Mouse (Mus musculus) hindbrain, embryonic 10.5 days (tissue): ENCODE results near the gene Unc13b. TPM values are rescaled to one million over a fixed set of nuclear protein-coding genes. Genes with fewer than 3 reads are reported as not detected.
"Not testable (repeated sequence)": the region's sequence is repeated elsewhere in the genome, so short reads cannot be mapped to it uniquely, and the experiment has no call there.

ENCODE experiments used
- DNase-seq: peaks from one replicate; pipeline ENCODE4 v3.0.0-alpha.2; 2017; ENCODE audit warnings: low spot score
- H3K27ac ChIP-seq: fragments of 300-500 bp; sonication (generic); 2 replicates; pipeline ENCODE4 v1.5.1; 2016; ENCODE audit warnings: mild to moderate bottlenecking, moderate library complexity
- H3K27me3 ChIP-seq: fragments of 300-500 bp; sonication (generic); 2 replicates; pipeline ENCODE4 v1.6.1; 2016; ENCODE audit warnings: mild to moderate bottlenecking; ENCODE audit not compliant: poor library complexity, insufficient read depth, severe bottlenecking
- H3K36me3 ChIP-seq: fragments of 300-500 bp; sonication (generic); 2 replicates; pipeline ENCODE4 v1.6.1; 2016; ENCODE audit warnings: mild to moderate bottlenecking, moderate library complexity
- H3K4me1 ChIP-seq: fragments of 300-500 bp; sonication (generic); replicated peaks from 2 replicates; pipeline ENCODE4 v1.6.1; 2016; ENCODE audit warnings: mild to moderate bottlenecking
- H3K4me3 ChIP-seq: fragments of 300-500 bp; sonication (generic); 2 replicates; pipeline ENCODE4 v1.5.1; 2016; ENCODE audit warnings: mild to moderate bottlenecking, moderate library complexity
- H3K9me3 ChIP-seq: fragments of 300-500 bp; sonication (generic); 2 replicates; pipeline ENCODE4 v1.6.1; 2016; ENCODE audit warnings: mild to moderate bottlenecking, moderate library complexity
- WGBS: fragments of 180-500 bp; shearing (Covaris S2); methylation state at CpG from one replicate; pipeline ENCODE4 v1.1.7; 2016; 5-methylcytosine and 5-hydroxymethylcytosine counted together
- polyA plus RNA-seq: library from polyadenylated mRNA; unstranded; fragments of >200 nt; fragmentation: Nextera tagmentation; extraction: Ambion mirVana; gene quantifications from 2 replicates; pipeline ENCODE4 v1.2.1, GENCODE M21; 2016

The Unc13b gene
- polyA plus RNA-seq, 1 experiment from 2014 or later = 14.8 TPM

DNA sequence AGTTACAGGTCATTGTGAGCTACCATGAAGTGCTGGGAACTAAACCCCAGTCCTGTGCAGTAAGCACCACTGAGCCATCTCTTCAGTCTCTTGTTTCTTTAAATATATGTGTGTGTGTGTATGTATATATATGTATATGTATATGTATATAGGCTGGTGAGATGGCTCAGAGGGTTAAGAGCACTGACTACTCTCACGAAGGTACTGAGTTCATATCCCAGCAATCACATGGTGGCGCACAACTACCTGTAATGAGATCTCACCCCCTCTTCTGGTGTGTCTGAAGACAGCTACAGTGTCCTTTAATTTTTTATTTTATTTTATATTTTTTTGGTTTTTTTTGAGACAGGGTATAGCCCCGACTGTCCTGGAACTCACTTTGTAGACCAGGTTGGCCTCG is 6.7 kb downstream of the Unc13b start:
- no peak for DNase-seq
- Histone ChIP-seq H3K9me3 (no peaks in the 10 kb centered on the region), H3K27me3 (peaks cover 4% of the 10 kb centered on the region; the same call in 1 of the 2 replicates), H3K27ac (no peak overlapping the region), H3K4me1 (no peaks in the 10 kb centered on the region), H3K4me3 (no peak overlapping the region), H3K36me3 (no peaks in the 10 kb centered on the region)
- WGBS = 92% methylated on average over 4 of the region's 4 CpGs

GRCm38 (mm10) chr4:43074923-43075322 is 16.2 kb downstream of the Unc13b start:
- no peak overlapping the region for H3K4me3 ChIP-seq
- H3K27me3 ChIP-seq = no peaks in the 10 kb centered on the region
- H3K4me1 ChIP-seq = no peaks in the 10 kb centered on the region
- no peaks in the 10 kb centered on the region for H3K9me3 ChIP-seq
- DNase-seq = no peak
- H3K27ac ChIP-seq = no peak overlapping the region
- no peaks in the 10 kb centered on the region for H3K36me3 ChIP-seq

DNA sequence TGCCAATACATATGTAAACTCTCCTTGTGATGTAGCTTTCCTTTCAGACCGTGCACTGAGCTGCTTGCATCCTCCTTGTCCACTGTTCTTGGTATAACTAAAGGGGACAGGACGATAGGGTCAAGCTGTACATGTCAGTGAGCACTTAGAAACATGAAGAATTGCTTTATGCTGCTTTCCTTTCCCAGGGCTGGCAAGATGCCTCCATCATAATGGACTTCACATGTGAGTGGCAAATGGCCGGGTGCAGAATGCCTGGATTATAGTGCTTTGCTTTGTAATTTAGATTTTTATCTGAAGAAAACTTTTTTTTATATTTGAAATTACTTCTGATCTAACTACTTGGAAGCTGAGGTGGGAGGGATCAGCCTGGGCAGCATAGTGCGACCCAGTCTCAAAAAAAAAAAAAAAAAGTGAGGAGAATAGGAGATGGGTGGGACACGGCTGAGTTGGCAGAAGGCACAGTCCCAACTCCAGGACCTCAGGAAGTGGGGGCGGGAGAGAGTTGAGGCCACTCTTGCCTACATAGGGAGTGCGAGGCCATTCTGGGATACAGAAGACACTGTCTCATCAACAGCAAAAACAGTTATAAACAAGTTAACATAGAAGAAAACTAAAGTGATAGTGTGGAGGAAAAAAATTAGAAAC is 19.4 kb downstream of the Unc13b start:
- no peaks in the 10 kb centered on the region for H3K27me3 ChIP-seq
- no peaks in the 10 kb centered on the region for H3K36me3 ChIP-seq
- DNase-seq = no peak
- H3K4me1 ChIP-seq = no peaks in the 10 kb centered on the region
- no peak overlapping the region for H3K27ac ChIP-seq
- no peak overlapping the region for H3K4me3 ChIP-seq
- no peaks in the 10 kb centered on the region for H3K9me3 ChIP-seq
- WGBS = 74% methylated on average over 7 of the region's 7 CpGs

DNA sequence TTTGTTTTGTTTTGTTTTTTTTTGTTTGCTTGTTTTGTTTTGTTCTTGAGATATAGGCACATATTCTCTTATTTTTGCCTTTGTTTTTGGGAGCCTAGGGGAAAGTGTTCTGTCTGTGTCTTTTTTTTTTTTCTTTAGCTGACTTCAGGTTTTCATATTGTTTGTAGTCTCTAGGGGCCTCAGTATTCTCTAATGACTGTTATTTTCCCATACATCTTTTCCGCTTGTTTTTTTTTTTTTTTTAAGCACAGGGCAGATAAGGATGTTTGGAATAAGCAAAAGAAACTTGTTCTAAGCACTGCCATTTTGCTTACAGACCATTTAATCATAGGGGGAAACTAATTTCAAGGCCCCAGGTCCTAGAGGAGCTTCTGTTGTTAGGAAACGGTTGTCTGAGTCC is 23.7 kb downstream of the Unc13b start:
- Histone ChIP-seq H3K4me3 (no peak overlapping the region), H3K36me3 (no peaks in the 10 kb centered on the region), H3K4me1 (no peaks in the 10 kb centered on the region), H3K9me3 (no peaks in the 10 kb centered on the region), H3K27me3 (no peaks in the 10 kb centered on the region), H3K27ac (no peak overlapping the region)
- 80% methylated on average over 2 of the region's 2 CpGs for WGBS
- DNase-seq = no peak

- H3K36me3 ChIP-seq = no peaks in the 10 kb centered on the region
- no peaks in the 10 kb centered on the region for H3K4me1 ChIP-seq
- H3K27ac ChIP-seq = no peak overlapping the region
- no peak for DNase-seq
- 89% methylated on average over 2 of the region's 2 CpGs for WGBS
- H3K4me3 ChIP-seq = no peak overlapping the region
- H3K27me3 ChIP-seq = no peaks in the 10 kb centered on the region
- H3K9me3 ChIP-seq = no peaks in the 10 kb centered on the region
Measured at GRCm38 (mm10) chr4:43089950-43090349, 31.2 kb downstream of the Unc13b start.

GRCm38 (mm10) chr4:43091183-43091582 is 32.4 kb downstream of the Unc13b start:
- whole genome bisulfite sequencing = 86% methylated on average over 4 of the region's 4 CpGs
- no peak for DNase-seq

DNA sequence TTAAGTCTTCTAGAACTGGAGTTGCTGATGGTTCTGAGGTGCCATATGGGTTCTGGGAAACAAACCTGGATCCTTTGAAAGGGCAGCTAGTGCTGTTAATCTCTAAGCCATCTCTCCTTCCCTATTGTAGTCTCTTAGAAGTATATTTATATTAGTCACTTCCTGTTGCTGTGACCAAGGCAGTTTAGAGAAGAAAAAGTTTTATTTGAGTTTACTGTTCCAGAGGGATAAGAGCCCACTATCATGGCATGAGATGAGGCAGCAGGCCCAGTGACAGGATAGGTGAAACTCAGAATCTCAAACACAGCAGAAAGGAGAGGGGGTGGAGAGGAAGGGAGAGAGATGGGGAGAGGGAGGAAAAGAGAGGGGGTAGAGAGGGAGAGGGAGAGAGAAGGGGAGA is 54.7 kb downstream of the Unc13b start:
- Histone ChIP-seq H3K4me3 (no peak overlapping the region), H3K4me1 (no peaks in the 10 kb centered on the region), H3K27ac (no peak overlapping the region), H3K36me3 (0 out of 2 replicates have a peak, but pooled peaks cover 6% of the 10 kb centered on the region), H3K27me3 (no peaks in the 10 kb centered on the region), H3K9me3 (no peaks in the 10 kb centered on the region)
- no peak for DNase-seq

More at GRCm38 (mm10) chr4:43091183-43091582, 32.4 kb downstream of the Unc13b start:
- H3K36me3 ChIP-seq = no peaks in the 10 kb centered on the region
- H3K27ac ChIP-seq = no peak overlapping the region
- no peak overlapping the region for H3K4me3 ChIP-seq
- H3K27me3 ChIP-seq = no peaks in the 10 kb centered on the region
- no peaks in the 10 kb centered on the region for H3K4me1 ChIP-seq
- no peaks in the 10 kb centered on the region for H3K9me3 ChIP-seq

DNA sequence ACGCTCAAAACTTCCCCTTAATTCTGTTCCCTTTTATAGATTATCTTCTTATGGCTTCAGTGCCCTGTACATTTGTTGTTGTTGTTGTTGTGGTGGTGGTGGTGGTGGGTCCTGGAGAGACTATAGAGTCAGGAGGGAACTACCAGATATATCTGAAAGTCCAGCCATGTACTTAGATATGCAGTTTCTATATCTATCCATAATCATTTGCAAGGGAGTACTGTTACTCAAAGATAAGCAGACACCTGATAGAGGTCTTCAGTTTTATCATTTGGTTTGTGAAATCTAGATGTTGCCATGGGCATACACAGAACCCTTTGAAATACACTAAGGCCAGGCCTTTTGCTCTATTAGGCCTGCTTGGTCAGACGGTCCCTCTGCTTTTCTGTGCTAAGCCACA is 55.8 kb downstream of the Unc13b start:
- H3K4me3 ChIP-seq = no peak overlapping the region
- H3K4me1 ChIP-seq = no peaks in the 10 kb centered on the region
- no peak for DNase-seq
- no peak overlapping the region for H3K27ac ChIP-seq
- no peaks in the 10 kb centered on the region for H3K27me3 ChIP-seq
- H3K9me3 ChIP-seq = no peaks in the 10 kb centered on the region
- WGBS = 87% methylated on average over 2 of the region's 2 CpGs
- 0 out of 2 replicates have a peak, but pooled peaks cover 6% of the 10 kb centered on the region for H3K36me3 ChIP-seq

DNA sequence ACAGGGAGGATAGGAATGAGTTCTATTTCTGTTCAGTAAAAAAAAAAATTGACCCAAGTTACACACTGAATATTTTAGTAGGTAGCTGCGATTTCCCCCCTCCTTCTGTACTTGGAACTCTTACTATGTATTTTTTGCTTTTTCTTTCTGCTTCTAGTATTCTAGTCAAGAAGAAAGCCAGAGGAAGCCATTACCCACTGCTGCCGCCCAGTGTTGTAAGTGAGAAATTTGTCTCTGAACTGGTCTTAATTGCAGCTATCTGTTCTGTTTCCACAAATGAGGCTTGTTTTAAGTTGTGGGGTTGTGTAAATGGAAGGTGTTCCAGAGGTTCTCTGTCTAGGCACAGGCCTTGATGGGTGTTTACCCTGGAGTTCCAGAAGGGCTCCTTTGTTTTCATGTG is 56.2 kb downstream of the Unc13b start:
- no peaks in the 10 kb centered on the region for H3K9me3 ChIP-seq
- H3K27ac ChIP-seq = no peak overlapping the region
- H3K4me3 ChIP-seq = no peak overlapping the region
- H3K36me3 ChIP-seq = 0 out of 2 replicates have a peak, but pooled peaks cover 6% of the 10 kb centered on the region
- WGBS = 17% methylated on average over 2 of the region's 2 CpGs
- no peaks in the 10 kb centered on the region for H3K4me1 ChIP-seq
- no peaks in the 10 kb centered on the region for H3K27me3 ChIP-seq
- DNase-seq = peak; percentile 23

- Histone ChIP-seq H3K9me3 (no peaks in the 10 kb centered on the region), H3K4me3 (no peak overlapping the region), H3K4me1 (no peaks in the 10 kb centered on the region), H3K36me3 (no peaks in the 10 kb centered on the region), H3K27ac (no peak overlapping the region), H3K27me3 (no peaks in the 10 kb centered on the region)
- WGBS = 85% methylated on average over 2 of the region's 2 CpGs
- no peak for DNase-seq
Measured at GRCm38 (mm10) chr4:43116249-43116648, 57.5 kb downstream of the Unc13b start.

GRCm38 (mm10) chr4:43129750-43130149 is 71.0 kb downstream of the Unc13b start:
- H3K27ac ChIP-seq = no peak overlapping the region
- no peaks in the 10 kb centered on the region for H3K9me3 ChIP-seq
- no peak for DNase-seq
- H3K4me3 ChIP-seq = no peak overlapping the region
- WGBS = 85% methylated on average over 3 of the region's 3 CpGs
- no peaks in the 10 kb centered on the region for H3K4me1 ChIP-seq
- H3K36me3 ChIP-seq = no peaks in the 10 kb centered on the region
- no peaks in the 10 kb centered on the region for H3K27me3 ChIP-seq

DNA sequence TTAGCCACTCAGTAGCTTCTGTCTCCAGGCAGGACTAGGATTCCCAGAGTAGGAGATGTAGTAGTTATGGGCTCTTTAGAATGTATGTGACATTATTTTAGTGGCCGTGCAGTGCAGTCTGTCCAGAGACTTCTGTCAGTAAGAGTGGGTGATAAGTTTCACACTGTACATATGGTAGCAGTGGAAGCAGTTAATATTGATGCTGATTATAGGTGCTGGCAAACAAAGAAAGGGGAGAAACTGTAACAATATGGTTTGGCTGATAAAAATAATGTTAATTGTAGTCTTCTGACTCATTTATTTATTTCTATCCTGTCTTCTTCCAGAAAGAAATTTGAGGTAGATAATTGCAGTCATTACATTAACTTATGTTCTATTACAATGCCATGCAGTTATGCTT is 83.9 kb downstream of the Unc13b start:
- H3K4me1 ChIP-seq = no peaks in the 10 kb centered on the region
- peaks cover 8% of the 10 kb centered on the region for H3K36me3 ChIP-seq
- DNase-seq = no peak
- H3K27me3 ChIP-seq = no peaks in the 10 kb centered on the region
- no peak overlapping the region for H3K4me3 ChIP-seq
- whole genome bisulfite sequencing = 82% methylated on average over 1 of the region's 1 CpGs
- no peak overlapping the region for H3K27ac ChIP-seq
- H3K9me3 ChIP-seq = no peaks in the 10 kb centered on the region

- H3K36me3 ChIP-seq, DNase-seq, H3K27me3 ChIP-seq, H3K27ac ChIP-seq, H3K9me3 ChIP-seq, H3K4me3 ChIP-seq, H3K4me1 ChIP-seq: not testable (repeated sequence)
- WGBS = 94% methylated on average over 4 of the region's 4 CpGs
Measured at GRCm38 (mm10) chr4:43152413-43152812, 93.7 kb downstream of the Unc13b start.

GRCm38 (mm10) chr4:43160045-43160444 is 101.3 kb downstream of the Unc13b start:
- H3K36me3 ChIP-seq = no peaks in the 10 kb centered on the region
- peaks cover 5% of the 10 kb centered on the region for H3K4me1 ChIP-seq
- H3K27me3 ChIP-seq = no peaks in the 10 kb centered on the region
- H3K9me3 ChIP-seq = no peaks in the 10 kb centered on the region
- H3K4me3 ChIP-seq = no peak overlapping the region
- H3K27ac ChIP-seq = no peak overlapping the region
- 62% methylated on average over 3 of the region's 3 CpGs for WGBS
- DNase-seq = no peak
